Mouse (Mus musculus): ENCODE data around the gene Ctcf. TPM values are rescaled to one million over a fixed set of nuclear protein-coding genes. Genes with fewer than 3 reads are reported as not detected.
A peak's percentile ranks its signal among the peaks of the same experiment; 100 is the strongest.
"Not testable (repeated sequence)": the region's sequence is repeated elsewhere in the genome, so short reads cannot be mapped to it uniquely, and the experiment has no call there.

Gene Ctcf
- 10 to 100 TPM; 65.3 to 80.8 (median 68.8) TPM for total RNA-seq (2022)

GRCm38 (mm10) chr8:105636018-105636962 is at the start of gene Ctcf:
Gene Ctcf (plus strand): TSS chr8:105636568.
- peak; percentile 81 to 88 for DNase-seq (ENCODE audit: low spot score in 2 of 2)

GRCm38 (mm10) chr8:105592431-105592830 is 43.9 kb upstream of the Ctcf start:
- DNase-seq (ENCODE audit: low spot score in 2 of 2) = no peak

- DNase-seq (ENCODE audit: low spot score in 2 of 2) = no peak
These were observed 42.5 kb upstream of the Ctcf start for GRCm38 (mm10) chr8:105593859-105594258.

GRCm38 (mm10) chr8:105594451-105595242 is 41.7 kb upstream of the Ctcf start:
- DNase-seq (ENCODE audit: low spot score in 2 of 2) = no peak

GRCm38 (mm10) chr8:105596362-105597034 is 39.9 kb upstream of the Ctcf start:
- no peak for DNase-seq (ENCODE audit: low spot score in 2 of 2)

GRCm38 (mm10) chr8:105598777-105599176 is 37.6 kb upstream of the Ctcf start:
- DNase-seq (ENCODE audit: low spot score in 2 of 2) = no peak

- no peak for DNase-seq (ENCODE audit: low spot score in 2 of 2)
These were observed 35.1 kb upstream of the Ctcf start for GRCm38 (mm10) chr8:105601301-105601700.

- not testable (repeated sequence) for DNase-seq (ENCODE audit: low spot score in 2 of 2)
These were observed 33.8 kb upstream of the Ctcf start for GRCm38 (mm10) chr8:105602540-105602939.

GRCm38 (mm10) chr8:105604804-105605381 is 31.5 kb upstream of the Ctcf start, which contains the start of gene Ripor1:
Gene Ripor1 (plus strand): TSS chr8:105605255.
- no peak for DNase-seq (ENCODE audit: low spot score in 2 of 2)

- DNase-seq (ENCODE audit: low spot score in 2 of 2) = no peak
These were observed 30.7 kb upstream of the Ctcf start for GRCm38 (mm10) chr8:105605491-105606188.

- DNase-seq (ENCODE audit: low spot score in 2 of 2) = peak; percentile 71 to 87
These were observed 30.0 kb upstream of the Ctcf start for GRCm38 (mm10) chr8:105606189-105607023.

- no peak for DNase-seq (ENCODE audit: low spot score in 2 of 2)
These were observed 29.3 kb upstream of the Ctcf start for GRCm38 (mm10) chr8:105607062-105607461.

GRCm38 (mm10) chr8:105607684-105608083 is 28.7 kb upstream of the Ctcf start:
- DNase-seq (ENCODE audit: low spot score in 2 of 2) = no peak

- no peak for DNase-seq (ENCODE audit: low spot score in 2 of 2)
These were observed 27.0 kb upstream of the Ctcf start for GRCm38 (mm10) chr8:105609355-105609754.

- no peak for DNase-seq (ENCODE audit: low spot score in 2 of 2)
These were observed 26.6 kb upstream of the Ctcf start for GRCm38 (mm10) chr8:105609771-105610170.

GRCm38 (mm10) chr8:105611836-105612235 is 24.5 kb upstream of the Ctcf start:
- peak in 1 of 2 experiments; percentile 57 for DNase-seq (ENCODE audit: low spot score in 2 of 2)

GRCm38 (mm10) chr8:105613037-105613436 is 23.3 kb upstream of the Ctcf start:
- no peak for DNase-seq (ENCODE audit: low spot score in 2 of 2)

- DNase-seq (ENCODE audit: low spot score in 2 of 2) = peak in 1 of 2 experiments; percentile 31
These were observed 22.4 kb upstream of the Ctcf start for GRCm38 (mm10) chr8:105613830-105614511.

- DNase-seq (ENCODE audit: low spot score in 2 of 2) = peak in 1 of 2 experiments; percentile 76
These were observed 20.4 kb upstream of the Ctcf start for GRCm38 (mm10) chr8:105615942-105616341.

Measured in left cerebral cortex, adult 8-10 months (tissue).